Mouse (Mus musculus) midbrain, embryonic 13.5 days (tissue): ENCODE measurements around the gene Dlgap5. TPM values are rescaled to one million over a fixed set of nuclear protein-coding genes. Genes with fewer than 3 reads are reported as not detected.

ENCODE experiments used
- ATAC-seq: fragments of 200-750 bp; cut with Nextera tagmentation; 2 replicates; pipeline ENCODE4 v1.8.0; 2017; ENCODE audit warnings: mild to moderate bottlenecking, moderate TSS enrichment, moderate library complexity
- H3K27ac ChIP-seq: fragments of 300-500 bp; sonication (generic); 2 replicates; pipeline ENCODE4 v1.5.1; 2015; ENCODE audit warnings: inconsistent platforms, mild to moderate bottlenecking, moderate library complexity
- H3K27me3 ChIP-seq: fragments of 300-500 bp; sonication (generic); 2 replicates; pipeline ENCODE4 v1.6.1; 2015; ENCODE audit warnings: mild to moderate bottlenecking, inconsistent platforms
- H3K36me3 ChIP-seq: fragments of 300-500 bp; sonication (generic); 2 replicates; pipeline ENCODE4 v1.6.1; 2015; ENCODE audit warnings: mild to moderate bottlenecking, inconsistent platforms
- H3K4me1 ChIP-seq: fragments of 300-500 bp; sonication (generic); replicated peaks from 2 replicates; pipeline ENCODE4 v1.6.1; 2015; ENCODE audit warnings: inconsistent platforms
- H3K4me2 ChIP-seq: fragments of 300-500 bp; sonication (generic); replicated peaks from 2 replicates; pipeline ENCODE4 v1.6.1; 2015; ENCODE audit warnings: moderate library complexity, mild to moderate bottlenecking, inconsistent platforms
- H3K4me3 ChIP-seq: fragments of 300-500 bp; sonication (generic); replicated peaks from 2 replicates; pipeline ENCODE4 v1.5.1; 2015; ENCODE audit warnings: mild to moderate bottlenecking, inconsistent platforms
- H3K9ac ChIP-seq: fragments of 300-500 bp; sonication (generic); replicated peaks from 2 replicates; pipeline ENCODE4 v1.6.1; 2015; ENCODE audit warnings: mild to moderate bottlenecking, inconsistent platforms
- H3K9me3 ChIP-seq: fragments of 300-500 bp; sonication (generic); 2 replicates; pipeline ENCODE4 v1.6.1; 2016; ENCODE audit warnings: mild to moderate bottlenecking, inconsistent platforms
- WGBS: fragments of 180-500 bp; shearing (Covaris S2); methylation state at CpG from one replicate; pipeline ENCODE4 v1.1.7; 2015; 5-methylcytosine and 5-hydroxymethylcytosine counted together
- polyA plus RNA-seq: library from polyadenylated mRNA; unstranded; fragments of >200 nt; fragmentation: Nextera tagmentation; extraction: Ambion mirVana; gene quantifications from 2 replicates; pipeline ENCODE4 v1.2.1, GENCODE M21; 2015

Dlgap5 gene
- polyA plus RNA-seq, 1 experiment from 2014 or later = 20.1 TPM

GRCm38 (mm10) chr14:47432987-47433386 is 14.8 kb upstream of the Dlgap5 start:
- H3K27me3 ChIP-seq = no peaks in the 10 kb centered on the region
- H3K27ac ChIP-seq = no peak overlapping the region
- ATAC-seq = no peak
- no peaks in the 10 kb centered on the region for H3K36me3 ChIP-seq
- H3K4me2 ChIP-seq = no peak overlapping the region
- H3K9ac ChIP-seq = no peak overlapping the region
- no peaks in the 10 kb centered on the region for H3K9me3 ChIP-seq
- no peaks in the 10 kb centered on the region for H3K4me1 ChIP-seq
- H3K4me3 ChIP-seq = no peak overlapping the region

GRCm38 (mm10) chr14:47422466-47422865 is 4.3 kb upstream of the Dlgap5 start:
- H3K4me1 ChIP-seq = peaks cover 8% of the 10 kb centered on the region
- H3K9ac ChIP-seq = no peak overlapping the region
- no peak for ATAC-seq
- no peaks in the 10 kb centered on the region for H3K9me3 ChIP-seq
- no peak overlapping the region for H3K4me2 ChIP-seq
- H3K27ac ChIP-seq = no peak overlapping the region
- no peak overlapping the region for H3K4me3 ChIP-seq
- H3K27me3 ChIP-seq = no peaks in the 10 kb centered on the region
- H3K36me3 ChIP-seq = no peaks in the 10 kb centered on the region
- 65% methylated on average over 4 of the region's 4 CpGs for WGBS

- no peak for ATAC-seq
- H3K9ac ChIP-seq = no peak overlapping the region
- 39% methylated on average over 2 of the region's 2 CpGs for WGBS
- no peak overlapping the region for H3K27ac ChIP-seq
- no peaks in the 10 kb centered on the region for H3K27me3 ChIP-seq
- H3K4me2 ChIP-seq = no peak overlapping the region
- no peaks in the 10 kb centered on the region for H3K9me3 ChIP-seq
- no peak overlapping the region for H3K4me3 ChIP-seq
- peaks cover 16% of the 10 kb centered on the region for H3K4me1 ChIP-seq
- H3K36me3 ChIP-seq = no peaks in the 10 kb centered on the region
Observed at GRCm38 (mm10) chr14:47421606-47422005, 3.4 kb upstream of the Dlgap5 start.

GRCm38 (mm10) chr14:47419723-47420276 is 1.6 kb upstream of the Dlgap5 start:
- Histone ChIP-seq H3K9me3 (no peaks in the 10 kb centered on the region), H3K27me3 (no peaks in the 10 kb centered on the region), H3K4me3 (no peak overlapping the region), H3K4me1 (peaks cover 16% of the 10 kb centered on the region), H3K36me3 (no peaks in the 10 kb centered on the region), H3K27ac (no peak overlapping the region), H3K4me2 (no peak overlapping the region), H3K9ac (no peak overlapping the region)
- ATAC-seq = no peak
- 93% methylated on average over 24 of the region's 24 CpGs for WGBS

GRCm38 (mm10) chr14:47419034-47419625 is 923 bp upstream of the Dlgap5 start:
- H3K36me3 ChIP-seq = peaks cover 4% of the 10 kb centered on the region
- H3K27ac ChIP-seq = no peak overlapping the region
- WGBS = 85% methylated on average over 9 of the region's 9 CpGs
- H3K9ac ChIP-seq = no peak overlapping the region
- no peak overlapping the region for H3K4me3 ChIP-seq
- no peak for ATAC-seq
- H3K9me3 ChIP-seq = no peaks in the 10 kb centered on the region
- H3K27me3 ChIP-seq = no peaks in the 10 kb centered on the region
- no peak overlapping the region for H3K4me2 ChIP-seq
- H3K4me1 ChIP-seq = peaks cover 16% of the 10 kb centered on the region

- Histone ChIP-seq H3K9me3 (no peaks in the 10 kb centered on the region), H3K4me3 (peak overlapping the region; percentile 52), H3K4me1 (peaks cover 16% of the 10 kb centered on the region), H3K4me2 (peak overlapping the region; percentile 64), H3K9ac (peak overlapping the region; percentile 57), H3K27ac (no peak overlapping the region), H3K36me3 (peaks cover 7% of the 10 kb centered on the region), H3K27me3 (no peaks in the 10 kb centered on the region)
- no peak for ATAC-seq
- WGBS = 53% methylated on average over 5 of the region's 5 CpGs
Observed at GRCm38 (mm10) chr14:47418666-47418991, 422 bp upstream of the Dlgap5 start.

- Histone ChIP-seq H3K9me3 (no peaks in the 10 kb centered on the region), H3K27me3 (no peaks in the 10 kb centered on the region), H3K27ac (no peak overlapping the region), H3K4me1 (peaks cover 16% of the 10 kb centered on the region), H3K9ac (0 out of 2 replicates have a peak overlapping the region, but pooled peaks have one; percentile 24), H3K36me3 (peaks cover 12% of the 10 kb centered on the region), H3K4me2 (peak overlapping the region; percentile 64), H3K4me3 (peak overlapping the region; percentile 52)
- WGBS = 40% methylated on average over 3 of the region's 3 CpGs
- 0 out of 2 replicates have a peak, but pooled peaks have one; percentile 18 for ATAC-seq
Observed at GRCm38 (mm10) chr14:47417346-47417745, 861 bp downstream of the Dlgap5 start.

- H3K4me3 ChIP-seq = no peak overlapping the region
- peaks cover 74% of the 10 kb centered on the region for H3K36me3 ChIP-seq
- H3K27me3 ChIP-seq = no peaks in the 10 kb centered on the region
- no peak for ATAC-seq
- no peaks in the 10 kb centered on the region for H3K9me3 ChIP-seq
- H3K9ac ChIP-seq = no peak overlapping the region
- H3K4me2 ChIP-seq = no peak overlapping the region
- no peak overlapping the region for H3K27ac ChIP-seq
- WGBS = 88% methylated on average over 9 of the region's 9 CpGs
- H3K4me1 ChIP-seq = no peaks in the 10 kb centered on the region
Observed at GRCm38 (mm10) chr14:47406000-47406399, 12.2 kb downstream of the Dlgap5 start.

- Histone ChIP-seq H3K4me2 (no peak overlapping the region), H3K4me1 (no peaks in the 10 kb centered on the region), H3K36me3 (peaks cover 69% of the 10 kb centered on the region), H3K27ac (no peak overlapping the region), H3K27me3 (no peaks in the 10 kb centered on the region), H3K4me3 (no peak overlapping the region), H3K9ac (no peak overlapping the region), H3K9me3 (no peaks in the 10 kb centered on the region)
- no peak for ATAC-seq
- 92% methylated on average over 8 of the region's 8 CpGs for WGBS
Observed at GRCm38 (mm10) chr14:47402735-47403134, 15.5 kb downstream of the Dlgap5 start.

GRCm38 (mm10) chr14:47396165-47396652 is 22.0 kb downstream of the Dlgap5 start:
- no peak overlapping the region for H3K4me3 ChIP-seq
- ATAC-seq = 0 out of 2 replicates have a peak, but pooled peaks have one; percentile 63

GRCm38 (mm10) chr14:47395462-47396026 is 22.7 kb downstream of the Dlgap5 start:
- WGBS = 76% methylated on average over 15 of the region's 15 CpGs
- ATAC-seq = no peak
- Histone ChIP-seq H3K27ac (no peak overlapping the region), H3K27me3 (no peaks in the 10 kb centered on the region), H3K36me3 (peaks cover 58% of the 10 kb centered on the region), H3K9ac (no peak overlapping the region), H3K4me1 (no peaks in the 10 kb centered on the region), H3K9me3 (no peaks in the 10 kb centered on the region), H3K4me3 (no peak overlapping the region), H3K4me2 (no peak overlapping the region)

More at GRCm38 (mm10) chr14:47396165-47396652, 22.0 kb downstream of the Dlgap5 start:
- Histone ChIP-seq H3K9ac (no peak overlapping the region), H3K4me2 (no peak overlapping the region), H3K9me3 (no peaks in the 10 kb centered on the region), H3K36me3 (peaks cover 56% of the 10 kb centered on the region), H3K4me1 (no peaks in the 10 kb centered on the region), H3K27me3 (no peaks in the 10 kb centered on the region), H3K27ac (no peak overlapping the region)
- 67% methylated on average over 5 of the region's 5 CpGs for whole genome bisulfite sequencing

GRCm38 (mm10) chr14:47395007-47395406 is 23.2 kb downstream of the Dlgap5 start:
- no peaks in the 10 kb centered on the region for H3K4me1 ChIP-seq
- H3K36me3 ChIP-seq = peaks cover 59% of the 10 kb centered on the region
- no peaks in the 10 kb centered on the region for H3K9me3 ChIP-seq
- ATAC-seq = no peak
- no peak overlapping the region for H3K4me2 ChIP-seq
- H3K4me3 ChIP-seq = no peak overlapping the region
- H3K27me3 ChIP-seq = no peaks in the 10 kb centered on the region
- 97% methylated on average over 6 of the region's 6 CpGs for WGBS
- H3K27ac ChIP-seq = no peak overlapping the region
- H3K9ac ChIP-seq = no peak overlapping the region
